Mouse (Mus musculus) CD4-positive helper T cell, adult 2 months (primary cell): ENCODE results near the gene Trim27.

Experiments
- DNase-seq: peaks from one replicate; pipeline ENCODE4 v3.0.0-alpha.2; 2012; ENCODE audit warnings: low read depth, missing footprints, low spot score

The Trim27 gene

GRCm38 (mm10) chr13:21221656-21222462 is 42.6 kb downstream of the Trim27 start:
- DNase-seq = no peak

GRCm38 (mm10) chr13:21222463-21223022 is 43.3 kb downstream of the Trim27 start:
- DNase-seq = peak; percentile 77

GRCm38 (mm10) chr13:21223242-21223655 is 44.0 kb downstream of the Trim27 start:
- DNase-seq = no peak

- no peak for DNase-seq
These were observed 45.1 kb downstream of the Trim27 start for GRCm38 (mm10) chr13:21224376-21224775.

- DNase-seq = no peak
These were observed 46.0 kb downstream of the Trim27 start for GRCm38 (mm10) chr13:21225206-21225605.

- no peak for DNase-seq
These were observed 46.8 kb downstream of the Trim27 start for GRCm38 (mm10) chr13:21226031-21226430.

GRCm38 (mm10) chr13:21233732-21234705 is 54.8 kb downstream of the Trim27 start:
- DNase-seq = peak; percentile 73

GRCm38 (mm10) chr13:21236714-21237113 is 57.5 kb downstream of the Trim27 start:
- no peak for DNase-seq

GRCm38 (mm10) chr13:21237161-21237560 is 57.9 kb downstream of the Trim27 start:
- no peak for DNase-seq

GRCm38 (mm10) chr13:21240788-21241187 is 61.5 kb downstream of the Trim27 start:
- DNase-seq = no peak

- DNase-seq = no peak
These were observed 63.3 kb downstream of the Trim27 start for GRCm38 (mm10) chr13:21242408-21243125.

GRCm38 (mm10) chr13:21243196-21243595 is 64.0 kb downstream of the Trim27 start:
- no peak for DNase-seq

GRCm38 (mm10) chr13:21244089-21244488 is 64.8 kb downstream of the Trim27 start:
- no peak for DNase-seq
